Mouse (Mus musculus) liver, adult 2 months (tissue): ENCODE data around the gene Mknk1. TPM values are rescaled to one million over a fixed set of nuclear protein-coding genes. Genes with fewer than 3 reads are reported as not detected.

Experiments used
- DNase-seq: peaks from one replicate; pipeline ENCODE4 v3.0.0-alpha.2; 2011; ENCODE audit warnings: low read depth, low spot score; ENCODE audit errors: extremely low read depth
- H3K27ac ChIP-seq: fragments of 200-500 bp; replicated peaks from 2 replicates; pipeline ENCODE4 v1.5.1; 2012; ENCODE audit warnings: low read depth, mild to moderate bottlenecking, control low read depth, inconsistent platforms, low read length; ENCODE audit not compliant: insufficient read depth
- H3K27me3 ChIP-seq: fragments of 200-500 bp; 2 replicates; pipeline ENCODE4 v1.6.1; 2012; ENCODE audit warnings: mild to moderate bottlenecking, moderate library complexity, low read length, inconsistent platforms; ENCODE audit not compliant: control insufficient read depth, insufficient read depth
- H3K36me3 ChIP-seq: fragments of 200-500 bp; 2 replicates; pipeline ENCODE4 v1.6.1; 2012; ENCODE audit warnings: low read length, inconsistent platforms; ENCODE audit not compliant: control insufficient read depth, insufficient read depth
- H3K4me1 ChIP-seq: fragments of 200-500 bp; 2 replicates; pipeline ENCODE4 v1.6.1; 2011; ENCODE audit warnings: low read length; ENCODE audit not compliant: control insufficient read depth, insufficient read depth
- H3K4me3 ChIP-seq: fragments of 200-500 bp; 2 replicates; pipeline ENCODE4 v1.5.1; 2011; ENCODE audit warnings: low read depth, mild to moderate bottlenecking, control low read depth, low read length, moderate library complexity; ENCODE audit not compliant: insufficient read depth
- H3K79me2 ChIP-seq: fragments of 200-500 bp; 2 replicates; pipeline ENCODE4 v1.6.1; 2012; ENCODE audit warnings: inconsistent platforms, mild to moderate bottlenecking, low read length, moderate library complexity; ENCODE audit not compliant: control insufficient read depth, insufficient read depth
- H3K9ac ChIP-seq: fragments of 200-500 bp; 2 replicates; pipeline ENCODE4 v1.6.1; 2012; ENCODE audit warnings: low read depth, mild to moderate bottlenecking, control low read depth, inconsistent platforms, low read length
- CTCF ChIP-seq: fragments of 200-500 bp; IDR thresholded peaks from 2 replicates; pipeline ENCODE4 v1.5.1; 2011; ENCODE audit warnings: low read depth, low read length, control low read depth
- POLR2A ChIP-seq: fragments of 200-500 bp; IDR thresholded peaks from 2 replicates; pipeline ENCODE4 v1.6.1; 2011; ENCODE audit warnings: low read length, control low read depth; ENCODE audit not compliant: insufficient read depth; ENCODE audit errors: extremely low read depth
- WGBS: fragments of 180-500 bp; shearing (Covaris S2); methylation state at CpG from one replicate; pipeline ENCODE4 v1.1.7; 2018; 5-methylcytosine and 5-hydroxymethylcytosine counted together
- polyA plus RNA-seq: library from polyadenylated mRNA; depleted of rRNA; stranded (reverse); fragments of >200 nt; gene quantifications from 2 replicates; pipeline ENCODE4 v1.2.3, GENCODE M21; 2012
- total RNA-seq: library from RNA; depleted of rRNA; stranded (reverse); fragments of >200 nt; gene quantifications from 2 replicates; pipeline ENCODE4 v1.2.3, GENCODE M21; 2014

The Mknk1 gene
- total and polyA plus RNA-seq, 2 experiments, result 14.0 to 22.7 TPM

DNA sequence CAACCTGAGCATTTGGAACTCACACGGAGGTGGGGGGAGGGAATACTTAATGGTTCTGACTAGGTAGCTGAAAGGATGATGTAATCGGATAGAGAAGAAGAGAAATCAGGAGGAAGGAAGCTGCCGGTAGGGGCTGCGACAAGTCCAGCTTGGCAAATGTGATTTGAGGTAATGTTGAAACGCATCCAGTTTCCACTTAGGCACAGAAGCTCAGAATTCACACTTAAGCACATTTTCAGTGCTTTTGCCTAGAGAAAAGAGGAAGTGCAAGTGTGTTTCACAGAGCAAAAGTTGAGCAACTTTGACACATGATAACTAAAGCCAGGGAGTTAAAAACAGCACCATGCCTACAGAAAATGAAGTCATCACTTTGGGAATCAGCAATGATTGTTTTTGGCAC, 8.4 kb downstream of the Mknk1 start:
- 43% methylated on average over 5 of the region's 5 CpGs for WGBS
- Histone ChIP-seq H3K27ac (peak overlapping the region; percentile 73), H3K4me1 (peaks cover 7% of the 10 kb centered on the region), H3K27me3 (no peaks in the 10 kb centered on the region), H3K36me3 (peaks cover 27% of the 10 kb centered on the region), H3K9ac (no peak overlapping the region), H3K79me2 (peaks cover 2% of the 10 kb centered on the region; the same call in 1 of the 2 replicates), H3K4me3 (no peak overlapping the region)
- DNase-seq, result peak; percentile 58
- TF ChIP-seq CTCF (no peak), POLR2A (no peak)

DNA sequence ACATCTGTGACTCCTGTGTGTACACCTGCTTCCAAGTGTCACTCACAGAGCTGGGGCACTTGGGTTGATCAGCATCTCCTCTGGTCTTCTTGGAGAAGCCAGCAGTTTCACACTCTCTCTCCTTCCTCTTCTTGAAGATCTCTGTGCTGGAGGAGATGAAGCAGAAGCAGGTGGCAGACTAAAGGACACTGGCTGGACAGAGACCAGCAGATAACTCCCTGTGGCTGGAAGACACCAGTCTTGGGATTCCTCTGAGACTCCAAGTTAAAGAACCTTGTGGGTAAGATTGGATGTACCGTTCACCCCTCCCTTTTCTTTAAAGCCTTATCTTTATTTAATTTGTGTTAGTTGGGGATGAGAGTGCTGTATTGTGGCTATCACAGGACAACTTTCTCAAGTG, 9.1 kb downstream of the Mknk1 start:
- Histone ChIP-seq H3K27me3 (no peaks in the 10 kb centered on the region), H3K27ac (no peak overlapping the region; the same call in 1 of the 2 replicates), H3K36me3 (peaks cover 27% of the 10 kb centered on the region), H3K4me3 (no peak overlapping the region), H3K9ac (no peak overlapping the region), H3K4me1 (peaks cover 7% of the 10 kb centered on the region), H3K79me2 (peaks cover 2% of the 10 kb centered on the region; the same call in 1 of the 2 replicates)
- TF ChIP-seq POLR2A, result no peak
- TF ChIP-seq CTCF, result no peak
- 100% methylated on average over 1 of the region's 1 CpGs for WGBS
- no peak for DNase-seq

DNA sequence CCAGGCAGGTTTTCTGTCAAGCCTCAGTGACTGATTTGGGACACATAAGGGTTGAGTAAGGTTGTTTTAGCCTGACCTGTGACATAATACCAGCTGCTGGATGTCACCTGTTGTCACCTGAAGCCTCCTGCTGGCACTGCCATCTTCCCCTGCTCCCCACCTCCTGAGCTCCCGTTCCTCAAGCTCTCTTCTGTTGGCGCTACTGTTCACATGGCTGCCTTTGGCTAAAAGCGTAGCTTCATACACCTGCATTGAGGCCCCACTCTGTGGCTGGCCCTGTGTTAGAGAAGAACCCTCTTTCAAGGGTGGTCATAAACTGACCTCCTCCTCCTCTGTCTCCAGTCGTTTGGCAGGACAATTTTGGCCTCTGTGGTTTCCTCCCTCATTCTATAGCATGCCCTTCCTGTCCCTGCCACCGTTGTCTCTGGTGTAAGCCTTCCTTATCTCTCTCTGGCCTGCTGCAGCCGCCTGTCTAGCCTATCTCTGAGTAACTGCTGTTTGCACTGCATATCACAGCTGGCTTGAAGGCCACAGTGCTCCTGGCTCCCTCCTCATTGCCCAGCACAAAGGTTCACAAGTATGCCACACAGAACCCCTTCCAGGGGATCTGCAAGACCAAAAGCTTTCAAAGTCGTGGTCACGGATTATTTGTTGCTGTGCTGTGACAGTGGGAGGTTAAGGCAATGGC, 10.1 kb downstream of the Mknk1 start:
- WGBS, result 60% methylated on average over 8 of the region's 8 CpGs
- DNase-seq, result no peak
- H3K27me3 ChIP-seq, result no peaks in the 10 kb centered on the region
- no peak overlapping the region for H3K9ac ChIP-seq
- H3K4me3 ChIP-seq, result no peak overlapping the region
- TF ChIP-seq POLR2A (no peak), CTCF (no peak)
- no peak overlapping the region for H3K27ac ChIP-seq
- H3K36me3 ChIP-seq, result peaks cover 31% of the 10 kb centered on the region
- H3K4me1 ChIP-seq, result peaks cover 7% of the 10 kb centered on the region
- peaks cover 2% of the 10 kb centered on the region; the same call in 1 of the 2 replicates for H3K79me2 ChIP-seq

DNA sequence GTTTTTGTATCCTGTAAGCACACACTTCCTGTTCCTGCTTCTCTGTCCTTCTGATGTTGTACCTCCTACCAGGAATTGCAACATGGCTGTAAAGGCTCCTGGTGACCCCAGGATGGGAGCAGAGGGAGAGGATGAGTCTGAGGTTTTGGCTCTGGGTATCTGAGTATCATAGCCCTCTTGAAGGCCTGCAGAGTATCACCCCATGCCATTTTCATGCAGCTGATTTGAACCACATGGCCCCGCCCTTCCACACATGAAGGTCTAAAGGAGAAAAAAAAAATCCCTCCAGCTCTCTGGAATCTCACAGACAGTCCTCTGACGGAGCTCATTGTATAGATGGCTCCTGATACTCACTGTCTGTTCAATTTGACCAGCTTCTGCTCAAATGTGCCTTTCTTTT, 11.1 kb downstream of the Mknk1 start:
- peaks cover 2% of the 10 kb centered on the region; the same call in 1 of the 2 replicates for H3K79me2 ChIP-seq
- no peak for DNase-seq
- no peak overlapping the region for H3K27ac ChIP-seq
- 97% methylated on average over 2 of the region's 2 CpGs for WGBS
- H3K27me3 ChIP-seq, result no peaks in the 10 kb centered on the region
- H3K4me1 ChIP-seq, result peaks cover 7% of the 10 kb centered on the region
- TF ChIP-seq CTCF (no peak), POLR2A (no peak)
- H3K36me3 ChIP-seq, result peaks cover 31% of the 10 kb centered on the region
- no peak overlapping the region for H3K4me3 ChIP-seq
- no peak overlapping the region for H3K9ac ChIP-seq

DNA sequence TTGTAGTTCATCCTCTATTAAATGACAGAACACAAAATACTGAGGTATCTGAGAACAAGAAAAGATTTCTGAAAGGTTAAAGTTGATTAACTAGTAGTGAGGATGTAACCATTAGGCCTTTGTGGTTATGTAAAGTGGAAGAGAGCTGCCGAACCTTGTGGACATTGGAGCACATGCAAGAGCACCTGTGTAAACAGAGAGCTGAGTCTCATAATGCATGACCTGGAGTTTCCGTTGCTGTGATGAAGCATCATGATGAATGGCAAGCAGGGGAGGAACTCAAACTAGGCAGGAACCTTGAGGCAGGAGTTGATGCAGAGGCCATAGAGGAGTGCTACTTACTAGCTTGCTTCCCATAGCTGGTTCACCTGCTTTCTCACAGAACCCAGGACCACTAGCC, 11.6 kb downstream of the Mknk1 start:
- Histone ChIP-seq H3K4me3 (no peak overlapping the region), H3K27ac (no peak overlapping the region), H3K27me3 (no peaks in the 10 kb centered on the region), H3K9ac (no peak overlapping the region), H3K79me2 (peaks cover 2% of the 10 kb centered on the region; the same call in 1 of the 2 replicates), H3K4me1 (peaks cover 7% of the 10 kb centered on the region), H3K36me3 (peaks cover 31% of the 10 kb centered on the region)
- no peak for TF ChIP-seq POLR2A
- TF ChIP-seq CTCF, result no peak
- WGBS, result 42% methylated on average over 2 of the region's 2 CpGs
- no peak for DNase-seq

DNA sequence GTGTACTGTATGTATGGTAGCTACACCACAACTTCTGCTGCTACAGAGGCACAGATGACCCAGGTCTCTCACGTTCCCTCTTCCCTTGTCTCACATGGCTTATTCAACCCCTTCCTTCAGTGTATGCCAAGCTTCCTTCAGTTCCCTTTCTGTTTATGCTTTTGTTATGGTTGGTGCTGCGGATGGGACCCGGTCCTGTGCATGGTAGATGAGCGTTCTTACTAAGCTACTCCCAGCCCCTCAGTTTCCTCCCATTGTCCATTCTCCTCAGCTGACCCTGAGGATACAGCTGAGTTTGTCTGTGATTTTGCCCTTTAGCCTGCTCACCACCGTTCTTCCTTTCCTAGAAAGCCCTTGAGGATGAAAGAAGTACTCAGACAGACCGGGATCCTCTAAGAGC, 12.6 kb downstream of the Mknk1 start:
- Histone ChIP-seq H3K79me2 (peaks cover 2% of the 10 kb centered on the region; the same call in 1 of the 2 replicates), H3K27ac (no peak overlapping the region), H3K4me1 (peaks cover 7% of the 10 kb centered on the region), H3K9ac (no peak overlapping the region), H3K36me3 (peaks cover 30% of the 10 kb centered on the region), H3K4me3 (no peak overlapping the region), H3K27me3 (no peaks in the 10 kb centered on the region)
- 79% methylated on average over 6 of the region's 6 CpGs for WGBS
- TF ChIP-seq POLR2A, result no peak
- no peak for TF ChIP-seq CTCF
- no peak for DNase-seq
